ENCODE assay signal across 16 mouse cellular contexts in genomic region chr19:36716221-36716620, GRCm38 (mm10). TPM values are rescaled to one million over a fixed set of nuclear protein-coding genes. Genes with fewer than 3 reads are reported as not detected.
"Had no signal": no experiment of that assay in that cellular context is flagged by ENCODE, and none has a peak within 500 bp of the region (broad histone marks: within the 10 kb centered on the region; RNA-seq: fewer than 3 reads in every experiment).

No protein-coding gene starts in this region.

- H3K9ac ChIP-seq: kidney, embryonic 15.5 days; limb, embryonic 13.5 days; liver, embryonic 15.5 days; lung, embryonic 14.5 days; neural tube, embryonic 15.5 days had no signal

- H3K36me3 ChIP-seq: kidney, embryonic 15.5 days; limb, embryonic 13.5 days; liver, embryonic 15.5 days; neural tube, embryonic 15.5 days had no signal

- H3K4me2 ChIP-seq: kidney, embryonic 15.5 days; limb, embryonic 13.5 days; liver, embryonic 11.5 days; liver, embryonic 15.5 days; lung, embryonic 14.5 days; neural tube, embryonic 15.5 days had no signal

- H3K4me3 ChIP-seq: kidney, embryonic 15.5 days; limb, embryonic 13.5 days; liver, embryonic 15.5 days; myocyte; neural tube, embryonic 15.5 days had no signal

- H3K9me3 ChIP-seq: kidney, embryonic 15.5 days; limb, embryonic 13.5 days; liver, embryonic 15.5 days; neural tube, embryonic 15.5 days had no signal

- H3K27me3 ChIP-seq: kidney, embryonic 15.5 days; limb, embryonic 13.5 days; liver, embryonic 15.5 days; neural tube, embryonic 15.5 days had no signal

- H3K4me1 ChIP-seq: kidney, embryonic 15.5 days; liver, embryonic 15.5 days; neural tube, embryonic 15.5 days had no signal

- H3K27ac ChIP-seq: kidney, embryonic 15.5 days; limb, embryonic 13.5 days; liver, embryonic 15.5 days; macrophage; neural tube, embryonic 15.5 days had no signal

- DNase-seq: kidney, adult 2 months; kidney, postnatal 36 days; layer of hippocampus, adult 9-11 months; lung, embryonic 14.5 days; lung, postnatal 14 days; midbrain, embryonic 14.5 days; right cerebral cortex, postnatal 4 days; spleen, adult 18-20 months; thymus, postnatal 4 days had no signal

RNA-seq across cellular contexts. Expression of gene Ppp1r3c, which starts 20.2 kb away (rescaled TPM):
- polyA plus RNA-seq: myocyte had no signal
